Mouse (Mus musculus): ENCODE data around the gene Atp5f1.
"Not testable (repeated sequence)": the region's sequence is repeated elsewhere in the genome, so short reads cannot be mapped to it uniquely, and the experiment has no call there.

The Atp5f1 gene

DNA sequence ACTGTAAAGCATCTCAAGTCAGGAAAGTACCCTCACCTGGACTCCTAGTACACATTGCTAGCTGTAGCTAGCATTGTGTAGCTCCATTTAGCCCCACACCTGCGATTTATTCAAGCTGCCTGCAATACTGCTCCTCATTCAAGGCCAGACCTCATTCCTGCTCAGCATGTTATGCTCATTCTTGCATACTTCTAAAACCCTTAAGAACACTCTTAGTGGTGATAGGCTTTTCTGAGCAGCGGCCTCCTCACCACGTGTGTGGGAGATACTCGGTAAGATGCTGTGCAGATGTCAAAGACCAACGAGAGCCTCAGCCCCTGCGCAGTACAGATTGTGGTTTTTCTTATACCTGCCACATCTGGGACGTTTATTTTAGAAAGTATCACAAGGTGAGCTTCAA, 30.1 kb downstream of the Atp5f1 start:
- DNase-seq: no peak

DNA sequence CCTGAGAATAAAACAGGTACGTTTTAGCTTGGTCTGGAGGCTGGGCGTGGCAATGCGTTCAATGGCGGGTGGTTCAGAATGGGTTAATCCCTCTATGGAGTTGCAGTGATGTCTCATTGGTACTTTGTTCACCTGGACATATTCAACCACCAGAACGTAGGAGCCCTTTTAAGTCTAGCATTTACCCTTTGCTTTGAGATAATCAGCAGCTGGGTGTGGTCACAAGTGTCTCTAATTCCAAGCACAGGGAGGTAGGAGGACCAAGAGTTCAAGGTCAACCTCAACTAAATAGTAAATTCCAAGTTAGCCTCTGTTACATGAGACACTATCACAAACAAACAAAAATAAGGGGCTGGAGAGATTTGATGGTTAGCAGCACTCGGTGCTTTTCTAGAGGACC, 31.1 kb downstream of the Atp5f1 start:
- DNase-seq: no peak

DNA sequence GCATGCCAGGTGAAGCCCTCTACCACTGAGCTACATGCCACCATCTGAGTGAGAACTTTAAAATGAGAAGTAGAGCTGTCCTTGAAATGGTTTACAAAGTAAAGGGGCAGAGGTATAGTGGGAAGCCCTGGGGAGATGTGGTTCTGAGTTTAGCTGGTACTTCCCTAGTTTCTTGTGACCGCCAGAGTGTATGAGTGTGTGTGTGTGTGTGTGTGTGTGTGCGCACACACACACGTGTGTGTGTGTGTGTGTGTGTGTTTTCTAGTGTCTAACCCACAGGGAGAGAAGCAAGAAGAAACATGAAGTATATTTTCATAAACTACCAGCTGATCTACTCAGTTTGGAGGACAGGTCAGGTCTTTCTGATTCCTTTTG, 31.7 kb downstream of the Atp5f1 start:
- no peak for DNase-seq

DNA sequence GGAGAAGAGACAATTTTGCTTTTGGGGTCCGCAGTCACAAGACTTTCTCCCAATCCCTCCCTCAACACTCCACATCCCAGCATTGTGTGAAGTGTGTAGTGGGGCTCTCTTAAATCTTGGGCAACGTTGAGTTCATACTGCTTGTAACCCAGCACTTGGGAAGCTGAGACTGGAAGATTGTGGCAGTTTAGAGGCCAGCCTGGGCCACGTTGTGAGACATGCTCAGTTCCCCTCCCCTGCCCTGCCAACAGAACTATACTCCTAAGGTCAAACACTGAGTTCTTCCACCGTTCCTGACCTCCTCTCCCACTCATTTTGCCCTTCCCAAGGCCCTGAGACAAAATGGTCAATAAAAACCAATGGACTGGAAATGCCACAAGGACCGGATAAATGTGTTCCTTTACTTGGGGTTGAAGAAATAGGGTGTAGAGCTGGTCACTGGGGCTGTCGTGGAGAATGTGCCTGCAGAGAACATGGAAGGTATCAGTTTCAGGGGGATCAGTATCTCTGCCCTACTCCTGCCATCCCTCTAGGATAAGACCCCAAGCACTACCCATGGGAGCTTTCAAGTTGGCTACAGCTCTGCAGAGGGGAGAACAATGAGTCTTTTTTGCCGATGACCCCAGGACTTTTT, 32.2 kb downstream of the Atp5f1 start:
- DNase-seq: no peak

DNA sequence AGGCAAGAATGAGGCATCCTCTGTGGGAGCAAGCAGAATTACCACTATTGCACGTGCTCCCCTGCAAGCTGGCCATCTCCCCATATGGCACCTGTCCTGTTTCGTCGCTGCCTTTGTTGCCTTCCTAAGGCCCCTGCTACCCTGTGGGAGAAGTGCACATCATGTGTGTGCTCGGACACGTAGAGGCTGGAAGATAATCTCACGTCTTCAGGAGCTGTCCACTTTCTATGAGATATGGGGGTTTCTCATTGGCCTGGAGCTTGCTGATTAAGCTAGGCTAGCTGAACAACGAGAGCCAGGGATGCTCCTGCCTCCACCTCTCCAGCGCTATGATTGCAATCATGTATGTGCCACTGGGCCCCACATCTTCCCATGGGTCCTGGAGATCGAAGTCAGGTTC, 35.3 kb downstream of the Atp5f1 start:
- no peak for DNase-seq

DNA sequence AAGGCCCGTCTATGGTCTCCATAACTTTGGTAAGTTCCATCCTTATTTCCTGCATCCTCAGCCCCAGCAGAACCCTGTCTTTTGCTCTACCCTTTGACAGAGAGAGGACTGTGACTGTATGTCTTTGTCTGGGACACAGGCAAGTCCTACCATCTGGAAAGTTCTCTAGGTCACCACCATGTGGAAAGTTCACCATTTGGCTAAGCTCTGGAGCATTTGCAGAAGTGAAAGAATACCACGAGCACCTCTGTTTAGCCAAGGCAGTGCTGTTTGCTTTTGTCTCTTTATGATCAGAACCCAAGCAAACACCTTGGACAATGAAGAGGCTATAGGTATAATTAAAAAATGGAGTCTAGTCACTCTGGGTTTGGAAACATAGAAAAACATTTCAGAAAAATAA, 37.9 kb downstream of the Atp5f1 start:
- DNase-seq: no peak

DNA sequence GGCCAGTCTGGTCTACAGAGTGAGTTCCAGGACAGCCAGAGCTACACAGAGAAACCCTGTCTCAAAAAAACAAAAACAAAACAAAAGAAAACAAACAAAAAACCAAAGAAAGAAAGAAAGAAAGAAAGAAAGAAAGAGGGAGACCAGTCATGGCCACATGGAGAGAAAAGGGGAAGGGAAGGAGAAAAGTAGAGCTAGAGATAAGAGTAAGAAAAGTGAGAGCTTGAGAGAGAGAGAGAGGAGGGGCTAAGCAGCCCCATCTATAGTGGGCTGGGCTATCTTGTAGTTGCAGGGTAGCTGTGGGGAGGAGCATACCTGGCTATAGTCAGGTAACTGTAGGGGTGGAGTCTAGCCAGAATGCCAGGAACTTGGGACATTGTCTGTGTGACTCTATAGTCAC, 39.2 kb downstream of the Atp5f1 start:
- not testable (repeated sequence) for DNase-seq

DNA sequence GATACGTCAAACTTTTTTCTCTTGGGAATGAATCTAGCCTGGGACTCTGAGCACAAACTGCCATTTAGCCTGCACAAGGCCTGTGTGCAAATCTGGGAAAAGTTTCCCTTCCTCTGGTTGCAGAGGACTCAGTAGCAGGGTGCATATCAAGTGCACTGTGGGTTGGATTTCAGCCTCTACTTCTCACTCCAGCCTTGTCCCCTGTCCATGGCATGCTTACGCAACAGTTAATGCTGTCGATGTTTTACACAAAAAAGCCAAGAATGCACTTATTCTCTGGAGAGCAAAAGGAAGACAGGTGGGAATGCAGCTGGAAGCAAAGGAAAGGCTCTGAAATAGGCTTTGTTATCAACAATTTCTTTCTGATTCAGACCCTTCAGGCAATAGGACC, 41.5 kb downstream of the Atp5f1 start:
- DNase-seq: no peak

DNA sequence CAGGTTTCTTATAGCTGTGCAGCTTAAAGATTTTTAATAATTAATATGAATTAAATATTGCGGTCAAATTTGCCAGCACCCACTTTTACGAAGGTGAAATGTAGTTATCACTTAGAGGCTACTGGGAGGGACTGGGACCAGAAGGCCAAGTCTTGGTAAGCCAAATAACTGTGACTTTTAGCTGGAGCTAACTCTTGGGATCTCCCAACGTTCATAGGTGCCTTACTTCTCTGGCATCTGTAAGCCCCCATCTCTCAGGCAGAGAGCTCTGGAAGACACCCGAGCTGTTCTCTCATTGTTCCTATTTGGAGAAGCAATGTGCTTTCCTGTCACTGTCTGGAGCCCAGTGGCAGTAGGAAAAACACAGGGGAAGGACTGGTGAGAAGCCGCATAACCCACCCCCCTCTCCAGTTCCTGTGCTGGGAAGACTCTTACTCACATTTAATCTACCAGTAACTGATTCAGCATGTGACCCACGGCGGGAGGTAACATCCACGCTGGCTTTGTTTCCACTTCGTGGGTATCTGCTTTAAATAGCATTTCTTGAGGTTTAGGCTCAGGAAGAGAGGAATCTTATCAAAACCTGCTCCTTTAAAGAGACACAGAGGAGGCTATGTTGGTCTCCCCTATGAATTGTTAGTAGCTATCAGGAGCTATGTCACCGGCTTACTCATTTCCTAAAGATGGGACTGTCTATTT, 42.1 kb downstream of the Atp5f1 start:
- no peak for DNase-seq

DNA sequence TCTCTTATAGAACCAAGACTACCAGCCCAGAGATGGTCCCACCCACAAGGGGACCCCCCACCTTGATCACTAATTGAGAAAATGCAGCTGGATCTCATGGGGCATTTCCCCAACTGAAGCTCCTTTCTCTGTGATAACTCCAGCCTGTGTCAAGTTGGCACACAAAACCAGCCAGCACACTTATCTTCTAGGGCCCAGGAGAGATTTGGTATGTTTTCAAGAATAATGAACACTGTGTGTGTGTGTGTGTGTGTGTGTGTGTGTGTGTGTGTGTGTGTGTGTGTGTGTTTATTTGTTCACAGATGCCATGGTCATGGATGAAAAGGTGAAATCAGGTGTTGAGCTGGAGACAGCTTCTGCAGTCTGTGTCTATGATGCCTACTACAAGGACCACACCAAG, 43.4 kb downstream of the Atp5f1 start:
- not testable (repeated sequence) for DNase-seq

DNA sequence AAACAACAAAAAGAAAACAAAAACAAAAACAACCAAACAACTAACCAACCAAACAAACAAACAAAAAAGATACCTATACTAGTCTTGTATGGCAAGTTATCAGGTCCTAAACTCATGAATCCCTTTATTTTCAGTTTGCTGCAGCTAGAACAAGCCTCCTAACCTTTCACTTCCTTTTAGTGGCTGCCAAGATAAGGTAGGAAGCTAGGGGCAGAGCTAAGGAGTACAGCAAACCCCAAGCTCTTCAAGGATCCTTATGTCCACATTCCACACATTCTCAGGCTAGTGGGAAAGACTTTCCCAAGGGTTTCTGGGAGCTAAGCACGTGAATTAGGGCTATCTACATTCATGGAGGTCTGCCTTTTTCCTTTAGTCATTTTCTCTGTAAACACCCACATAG, 44.6 kb downstream of the Atp5f1 start:
- no peak for DNase-seq

DNA sequence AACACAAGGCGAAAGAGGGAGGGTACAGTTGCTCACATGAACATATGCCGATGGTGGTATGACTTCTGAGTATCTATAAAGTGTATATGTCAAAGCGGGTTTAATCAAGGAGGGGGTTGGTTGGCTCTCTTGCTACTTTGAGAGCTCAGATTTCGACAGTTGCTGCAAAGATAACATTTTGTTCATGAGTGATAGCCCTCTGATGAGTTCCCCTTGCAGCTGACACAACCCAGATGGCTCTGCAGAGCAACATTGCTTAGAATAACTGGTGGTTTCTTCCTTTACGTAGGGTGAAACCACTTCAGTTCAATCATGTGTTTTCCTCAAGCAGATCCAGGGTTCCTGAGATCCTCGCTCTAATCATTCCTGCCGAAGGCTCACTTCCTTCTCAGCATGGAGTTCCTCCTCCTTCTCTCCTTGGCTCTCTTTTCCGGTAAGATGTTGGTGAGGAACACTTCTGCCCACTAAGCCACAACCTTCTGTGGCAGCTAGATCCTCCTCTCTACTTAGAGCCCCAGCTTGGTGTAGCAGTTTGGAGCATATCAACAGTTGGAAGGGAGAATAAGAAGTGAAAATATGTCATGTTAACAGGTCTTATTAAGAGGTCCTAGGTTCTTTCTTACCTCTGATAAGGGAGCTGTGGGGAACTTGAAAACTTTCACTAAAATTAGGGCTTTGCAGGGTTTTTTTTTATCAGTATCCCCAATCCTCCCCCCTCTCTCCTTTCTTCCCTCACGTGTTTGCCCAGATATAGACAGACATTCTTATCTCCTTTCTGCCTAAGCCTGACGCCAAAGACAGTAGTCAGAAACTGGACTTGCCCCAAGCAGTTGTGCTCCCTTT, 45.8 kb downstream of the Atp5f1 start:
- no peak for DNase-seq

DNA sequence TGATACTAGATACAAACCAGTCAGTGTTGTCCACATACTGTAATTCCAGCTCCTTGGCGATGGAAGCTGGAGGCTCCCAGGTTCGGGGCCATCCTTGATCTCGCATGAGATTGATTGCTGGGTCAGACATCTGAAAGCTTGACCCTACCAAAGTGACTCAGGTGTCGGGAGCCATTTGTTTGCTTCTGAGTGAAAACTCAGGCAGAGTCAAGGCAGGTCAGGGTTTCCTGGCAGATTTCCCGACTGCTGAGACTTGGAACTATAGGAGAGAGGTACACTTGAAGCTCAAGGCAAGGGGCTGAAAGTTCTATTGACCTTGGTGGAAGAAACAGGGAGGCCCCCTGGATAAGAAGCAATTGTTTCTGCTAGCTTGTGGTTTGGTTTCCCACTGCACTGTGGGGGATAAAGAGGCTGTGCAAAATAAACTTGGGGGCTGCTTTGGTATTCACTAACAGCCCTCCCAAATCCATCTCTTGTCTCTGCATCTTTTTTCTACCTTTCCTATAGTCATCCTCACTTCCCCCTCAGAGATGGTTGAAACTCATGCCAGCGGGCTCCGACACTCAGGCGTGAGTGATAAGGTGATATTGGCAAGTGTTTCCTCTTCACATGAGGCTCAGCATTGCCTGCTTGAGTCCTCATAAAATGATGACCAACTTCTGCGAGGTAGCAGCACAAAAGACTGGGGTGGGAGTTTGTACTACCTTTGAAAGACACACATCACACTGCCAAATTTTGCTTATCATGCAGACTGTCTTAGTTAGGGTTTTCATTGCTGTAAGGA, 47.6 kb downstream of the Atp5f1 start:
- DNase-seq: no peak

DNA sequence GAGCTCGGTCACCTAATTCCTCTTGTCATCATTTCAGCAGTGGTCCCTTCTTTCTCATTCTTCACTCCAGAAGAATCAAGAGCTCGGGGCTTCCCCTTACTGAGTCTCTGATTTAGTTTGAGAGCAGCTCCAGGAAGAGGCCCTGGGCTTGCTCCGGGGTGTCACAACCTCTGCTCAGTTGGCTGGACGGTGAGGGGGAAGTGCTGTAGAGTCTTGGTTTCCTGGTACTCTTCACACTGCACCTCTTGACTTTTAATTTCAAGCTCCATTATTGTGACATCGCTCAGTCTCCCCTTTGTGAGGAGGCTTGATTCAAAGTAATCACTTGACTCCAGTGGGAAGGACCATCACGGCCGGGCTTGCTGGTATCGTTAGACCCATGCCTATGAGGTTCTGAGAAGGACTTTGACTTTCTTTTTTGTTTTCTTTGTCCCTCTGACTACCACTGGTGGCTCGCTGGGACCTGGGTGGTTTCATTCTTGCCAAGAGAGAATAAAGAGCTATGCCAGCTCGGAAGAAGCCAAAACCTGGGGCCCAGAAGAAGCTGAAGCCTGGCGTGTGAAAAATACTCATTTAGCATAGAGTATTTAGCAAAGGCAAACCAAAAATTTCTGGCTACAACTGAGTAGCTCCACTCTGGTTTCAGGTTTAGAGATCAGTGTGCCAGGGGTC, 49.2 kb downstream of the Atp5f1 start:
- DNase-seq: no peak

DNA sequence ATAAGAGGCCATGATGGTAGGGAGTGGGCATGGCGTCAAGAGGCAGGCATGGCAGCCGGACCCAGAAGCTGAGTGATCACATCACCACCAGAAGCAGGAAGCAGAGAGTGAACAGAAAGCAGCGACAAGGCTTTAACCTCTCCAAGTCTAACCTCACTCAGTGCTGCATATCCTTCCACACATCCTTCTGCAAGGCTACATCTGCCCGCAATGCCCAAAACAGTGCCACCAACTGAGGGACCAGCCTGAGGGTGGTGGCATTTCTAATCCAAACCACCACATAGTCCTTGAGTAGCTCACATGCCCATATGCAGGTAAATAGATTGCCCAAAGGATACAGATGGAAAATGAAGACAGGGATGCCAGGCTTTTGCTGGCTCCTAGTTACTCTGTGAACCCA, 50.9 kb downstream of the Atp5f1 start:
- DNase-seq: no peak

DNA sequence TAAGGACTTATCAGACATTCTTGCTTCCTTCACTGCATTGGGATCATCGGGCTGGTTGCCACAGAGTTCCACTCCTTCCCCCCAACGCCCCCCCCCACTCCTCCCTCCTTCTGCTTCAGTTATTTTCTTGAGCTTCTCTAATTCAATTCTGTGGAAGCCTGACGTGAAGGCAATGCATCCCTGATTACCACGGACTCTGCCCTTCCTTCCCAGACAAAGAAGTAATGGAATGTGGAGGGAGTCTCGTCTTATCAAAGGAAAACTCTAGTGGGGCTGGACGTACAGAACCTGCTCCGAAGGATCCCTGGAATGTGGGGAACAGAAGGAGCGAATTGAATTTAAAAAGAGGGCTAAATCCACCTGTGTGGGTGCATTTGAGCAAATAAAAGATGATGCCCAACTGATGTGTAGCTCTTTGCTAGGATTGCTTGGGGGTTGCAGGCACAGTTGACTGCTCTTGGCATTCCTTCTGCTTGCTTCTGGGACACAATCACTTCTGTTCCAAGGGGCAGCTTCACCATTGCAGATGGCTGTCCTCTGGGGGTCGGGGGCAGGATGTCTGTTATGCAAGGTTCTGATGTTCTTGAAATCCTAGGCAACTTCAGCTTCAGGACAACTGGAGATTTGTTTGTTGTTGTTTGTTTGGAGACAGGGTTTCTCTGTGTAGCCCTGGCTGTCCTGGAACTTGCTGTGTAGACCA, 51.8 kb downstream of the Atp5f1 start:
- DNase-seq: peak; percentile 16

DNA sequence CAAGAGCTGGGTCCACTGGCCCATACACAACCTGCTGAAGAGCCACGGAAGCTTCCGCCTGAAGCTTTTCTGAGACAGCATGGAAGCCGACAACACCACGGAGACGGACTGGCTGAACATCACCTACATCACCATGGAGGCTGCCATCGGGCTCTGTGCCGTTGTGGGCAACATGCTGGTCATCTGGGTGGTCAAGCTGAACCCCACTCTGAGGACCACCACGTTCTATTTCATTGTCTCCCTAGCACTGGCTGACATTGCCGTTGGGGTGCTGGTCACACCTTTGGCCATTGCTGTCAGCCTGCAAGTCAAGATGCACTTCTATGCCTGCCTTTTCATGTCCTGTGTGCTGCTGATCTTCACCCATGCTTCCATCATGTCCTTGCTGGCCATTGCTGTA, 55.2 kb downstream of the Atp5f1 start:
- no peak for DNase-seq

DNA sequence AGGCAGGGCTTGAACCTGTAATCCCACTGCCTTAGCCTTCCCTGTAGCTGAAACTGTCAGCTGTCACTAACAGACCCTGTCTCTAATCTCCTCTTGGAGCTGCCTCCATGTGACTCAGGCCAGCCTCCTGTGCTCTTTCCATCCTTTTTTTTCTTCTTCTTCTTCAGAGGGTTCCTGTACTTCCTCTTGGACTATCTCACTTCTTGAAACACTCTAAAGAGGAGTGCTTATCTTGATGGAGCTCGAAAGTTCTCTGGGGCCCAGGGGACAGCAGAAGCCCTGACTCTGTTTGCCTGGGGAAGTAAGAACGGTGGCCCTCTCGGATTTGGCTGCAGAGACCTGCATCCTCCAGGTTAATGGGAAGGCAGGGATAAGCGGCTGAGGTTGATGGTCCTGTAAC, 55.7 kb downstream of the Atp5f1 start:
- DNase-seq: no peak

DNA sequence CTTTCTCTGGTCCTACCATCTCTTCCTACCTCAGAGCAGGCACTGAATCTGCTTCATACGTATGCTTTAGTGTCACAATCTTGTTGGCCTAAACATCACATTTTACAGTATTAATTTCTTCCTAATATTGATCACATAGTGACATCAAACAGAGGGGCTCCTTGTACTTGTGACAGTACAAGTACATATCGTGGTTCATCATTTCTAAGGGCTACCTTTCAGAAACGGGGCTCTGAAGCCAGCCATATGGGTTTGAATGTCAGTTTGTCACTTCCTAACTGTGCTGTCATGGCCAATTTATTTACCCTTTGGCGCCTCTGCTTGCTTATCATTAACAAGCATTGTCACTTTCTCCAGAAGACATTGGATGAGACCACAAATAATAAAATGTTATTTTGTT, 58.4 kb downstream of the Atp5f1 start:
- no peak for DNase-seq

DNA sequence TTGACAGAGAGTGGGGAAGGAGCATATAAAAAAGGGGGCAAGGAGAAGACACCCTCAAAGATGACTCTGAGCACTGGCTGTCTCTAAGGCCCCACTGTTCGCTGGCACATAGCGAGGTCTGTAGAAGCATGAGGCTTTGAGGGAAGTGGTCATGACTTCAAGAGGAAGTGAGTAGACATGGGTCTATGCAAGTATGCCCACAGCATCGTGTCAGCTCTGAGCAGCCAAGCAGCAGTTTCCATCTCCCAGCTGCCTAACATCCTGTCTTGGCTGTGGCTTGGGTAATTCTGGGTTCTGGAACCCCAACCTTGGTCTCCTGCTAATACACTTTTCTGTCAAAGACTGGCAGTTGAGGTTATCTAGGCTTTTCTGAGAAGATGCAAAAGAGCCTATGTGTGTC, 59.2 kb downstream of the Atp5f1 start:
- DNase-seq: no peak

DNA sequence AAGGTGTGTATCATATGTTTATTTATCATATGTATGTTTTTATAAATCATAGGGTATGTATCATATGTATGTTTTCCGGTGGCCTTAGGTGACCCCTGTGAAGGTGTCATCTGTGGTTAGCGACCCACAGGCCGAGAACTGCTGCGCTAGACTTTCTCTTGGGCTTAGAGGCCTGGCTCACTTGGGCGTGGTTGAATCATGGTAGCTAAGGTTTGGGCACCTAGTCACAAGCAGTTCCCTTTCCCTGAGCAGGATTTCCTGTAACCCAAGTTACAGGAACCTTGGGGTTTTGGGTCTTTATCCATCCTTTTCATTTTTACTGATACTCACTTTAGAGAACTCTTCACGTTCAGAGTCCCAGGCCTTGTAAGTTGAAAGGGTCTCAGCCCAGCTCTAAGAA, 59.6 kb downstream of the Atp5f1 start:
- DNase-seq: no peak

All from retina, postnatal 1 day (tissue).